Mouse (Mus musculus) spleen, adult 12 weeks (tissue): Measurements from ENCODE around the gene Gse1.
A peak's percentile ranks its signal among the peaks of the same experiment; 100 is the strongest.

ENCODE experiments used
- DNase-seq: peaks from one replicate; pipeline ENCODE4 v3.0.0; 2022; ENCODE audit warnings: low spot score

Gse1 gene

DNA sequence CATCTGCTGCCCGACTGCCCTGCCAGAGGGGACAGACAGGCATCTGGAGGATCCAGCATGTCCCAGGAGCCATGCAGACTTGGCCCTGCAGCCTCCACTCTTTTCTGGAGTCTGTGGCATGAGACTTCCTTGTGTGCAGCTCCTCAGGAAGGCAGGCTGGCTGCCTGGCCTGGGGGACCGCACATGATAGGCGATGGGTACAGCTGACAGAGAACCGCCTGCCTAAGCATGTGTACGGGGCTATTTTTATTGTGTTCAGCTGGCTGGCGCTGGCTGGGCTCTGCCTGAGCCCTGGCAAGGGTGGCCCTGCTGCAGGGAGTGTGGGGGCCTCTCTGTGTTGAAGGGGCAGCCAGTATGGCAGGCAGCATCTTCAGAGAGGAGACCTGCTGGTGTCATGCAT lies 256.2 kb downstream of the Gse1 start:
- DNase-seq: no peak

DNA sequence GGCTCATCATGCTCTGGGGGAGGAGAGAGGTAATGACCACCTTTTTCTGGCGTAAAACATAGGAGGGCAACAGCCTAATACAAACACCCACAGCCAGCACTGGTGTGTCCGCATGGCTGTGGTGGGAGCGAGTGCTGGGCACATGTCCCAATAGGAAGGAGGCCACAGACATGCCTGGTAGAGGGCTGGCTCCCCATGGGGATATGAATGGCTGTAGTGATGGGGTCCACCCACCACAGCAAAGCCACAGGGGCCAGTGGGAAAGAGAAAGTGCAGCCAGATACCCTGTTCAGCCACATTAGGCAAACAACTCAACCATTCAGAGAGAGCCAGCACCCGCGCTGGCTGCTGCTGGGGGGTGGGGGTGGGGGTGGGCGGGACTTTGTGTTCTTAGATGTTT lies 256.9 kb downstream of the Gse1 start:
- no peak for DNase-seq

DNA sequence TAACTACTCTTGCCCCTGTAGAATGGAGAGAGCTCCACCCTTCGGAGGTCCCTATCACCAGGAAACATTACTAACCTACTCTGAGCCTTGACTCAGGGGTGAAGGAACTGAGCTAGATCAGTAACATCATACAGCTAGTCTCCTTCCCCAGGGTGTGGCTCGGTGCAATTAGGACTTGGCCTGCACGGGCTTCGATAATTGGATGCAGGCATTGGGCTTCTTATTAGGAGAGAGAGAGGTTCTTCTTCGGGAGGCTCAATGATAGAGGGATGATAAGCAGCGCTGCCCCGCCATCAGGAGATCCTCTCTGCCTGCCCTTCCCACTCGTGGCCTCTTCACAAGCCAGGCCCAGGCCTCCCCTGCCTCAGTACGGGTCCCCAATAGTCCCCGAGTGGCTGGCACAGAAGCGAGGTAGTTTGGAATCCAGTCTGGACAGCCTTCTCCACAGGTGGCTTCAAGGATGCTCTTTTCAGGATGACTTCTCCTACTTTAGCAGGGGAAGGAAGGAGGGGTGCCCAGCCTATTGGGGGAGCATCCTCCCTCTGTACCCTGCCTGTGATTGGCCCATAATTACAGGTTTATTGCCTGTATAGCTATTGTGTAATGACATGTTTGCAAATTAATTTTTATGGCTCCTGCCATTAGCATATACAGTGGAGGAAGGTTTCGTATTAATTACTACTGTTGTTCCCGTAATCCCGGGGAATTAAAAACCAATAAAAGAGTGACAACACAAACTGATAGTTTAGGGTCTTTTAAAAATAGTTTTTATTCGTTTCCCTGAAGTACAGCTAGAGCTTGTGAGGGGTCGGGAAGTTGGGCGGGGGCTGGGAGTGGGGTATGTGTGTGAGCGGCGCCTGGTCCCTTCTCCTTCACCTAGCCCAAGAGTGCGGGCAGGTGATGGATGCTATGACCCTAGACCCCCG lies 257.6 kb downstream of the Gse1 start:
- DNase-seq: peak; percentile 56

DNA sequence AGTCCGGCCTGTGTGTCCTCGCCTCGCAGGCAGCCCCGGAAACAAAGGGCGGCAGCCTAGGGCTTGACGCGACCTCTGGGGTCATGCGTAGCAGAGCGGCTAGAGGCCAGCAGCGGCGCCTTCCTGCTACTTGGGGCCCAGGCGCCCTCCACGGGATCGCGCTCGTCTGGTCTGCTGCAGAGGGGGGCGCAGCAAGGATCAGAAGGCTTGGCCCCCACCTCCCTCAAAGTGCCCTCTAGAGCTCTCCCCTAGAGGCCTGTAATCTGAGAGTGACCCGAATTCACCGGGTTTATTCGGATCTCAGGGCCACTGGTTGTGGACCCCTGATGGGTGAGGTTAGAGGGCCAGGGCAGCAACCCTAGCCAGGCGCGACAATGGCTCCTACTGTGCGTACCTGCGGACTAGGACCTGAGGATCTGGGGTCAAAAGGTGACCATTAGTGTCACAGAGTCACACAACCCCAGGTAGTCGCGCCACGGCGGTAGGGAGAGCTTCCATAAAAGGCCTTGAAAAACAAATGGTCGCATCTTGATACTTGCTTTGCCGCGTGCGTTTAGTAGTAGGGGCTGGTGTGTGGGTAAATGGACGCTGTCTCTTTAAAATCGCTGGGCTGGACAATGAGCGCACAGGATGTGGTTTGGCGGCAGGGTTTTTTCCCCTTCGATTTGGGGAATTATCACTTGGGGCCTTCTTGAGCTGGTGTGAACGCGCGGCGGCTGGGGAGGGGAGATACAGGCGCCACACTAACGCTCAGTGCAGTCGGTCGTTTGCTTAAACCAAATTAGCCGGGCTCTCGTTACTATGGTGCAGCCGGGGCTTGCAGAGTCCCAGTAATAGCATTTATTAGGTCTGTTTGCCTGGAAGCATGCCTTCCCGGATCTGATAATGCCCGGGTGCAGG lies 258.5 kb downstream of the Gse1 start:
- DNase-seq: peak; percentile 72

DNA sequence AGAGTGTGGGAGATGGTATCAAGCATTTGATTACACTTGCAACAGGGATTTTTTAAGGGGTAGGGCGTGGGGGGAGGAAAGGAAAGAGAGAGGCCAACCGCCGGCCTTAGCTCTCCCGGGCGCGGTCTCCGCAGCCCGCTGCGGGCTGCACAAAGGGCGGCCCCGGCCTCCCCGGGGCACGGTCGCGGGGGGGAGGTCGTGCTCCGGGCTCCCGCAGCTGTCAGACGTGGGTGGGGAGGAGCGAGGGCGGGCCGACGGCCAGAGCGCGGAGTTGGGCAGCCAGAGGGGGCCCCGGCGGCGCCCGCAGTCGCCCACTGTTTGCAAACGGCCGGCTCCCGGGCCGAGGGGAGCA lies 259.1 kb downstream of the Gse1 start:
- DNase-seq: no peak

DNA sequence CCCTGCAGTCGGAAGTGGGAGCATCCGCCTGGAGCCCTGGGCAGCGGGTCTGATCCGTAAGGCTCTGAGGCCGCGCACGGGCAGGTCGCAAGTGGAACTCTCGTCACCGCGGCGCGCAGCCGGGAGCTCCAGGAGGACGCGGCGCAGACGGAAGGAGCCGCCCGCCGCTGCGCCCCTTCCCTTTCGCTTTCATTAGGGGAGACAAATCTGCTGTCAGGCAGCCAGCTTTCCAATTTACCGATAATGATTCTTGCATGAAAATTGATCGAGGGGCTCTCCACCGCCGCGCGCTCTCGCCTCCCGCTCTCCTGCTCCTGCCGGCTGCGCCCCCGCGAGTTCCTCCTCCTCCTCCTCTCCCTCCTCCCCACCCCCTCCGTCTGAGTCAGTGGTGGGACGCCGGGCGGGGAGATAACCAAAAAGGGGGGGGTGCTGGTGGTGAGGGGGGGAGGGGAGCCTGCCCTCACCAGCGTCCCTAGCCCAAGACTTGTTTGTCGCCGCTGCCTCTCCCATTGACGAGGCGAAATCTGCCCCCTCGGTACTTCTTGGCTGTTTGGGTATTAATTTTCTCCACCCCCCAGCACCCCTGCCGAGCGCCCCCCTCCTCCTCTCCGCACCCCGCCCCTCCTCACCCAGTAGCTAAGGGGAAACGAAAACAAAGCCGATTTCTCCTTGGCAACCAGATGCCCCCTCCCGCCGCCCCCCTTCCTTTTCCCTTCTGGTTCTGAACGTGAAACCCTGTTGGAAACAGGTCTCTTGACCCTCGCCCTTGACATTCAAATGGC lies 259.7 kb downstream of the Gse1 start:
- peak; percentile 66 for DNase-seq

DNA sequence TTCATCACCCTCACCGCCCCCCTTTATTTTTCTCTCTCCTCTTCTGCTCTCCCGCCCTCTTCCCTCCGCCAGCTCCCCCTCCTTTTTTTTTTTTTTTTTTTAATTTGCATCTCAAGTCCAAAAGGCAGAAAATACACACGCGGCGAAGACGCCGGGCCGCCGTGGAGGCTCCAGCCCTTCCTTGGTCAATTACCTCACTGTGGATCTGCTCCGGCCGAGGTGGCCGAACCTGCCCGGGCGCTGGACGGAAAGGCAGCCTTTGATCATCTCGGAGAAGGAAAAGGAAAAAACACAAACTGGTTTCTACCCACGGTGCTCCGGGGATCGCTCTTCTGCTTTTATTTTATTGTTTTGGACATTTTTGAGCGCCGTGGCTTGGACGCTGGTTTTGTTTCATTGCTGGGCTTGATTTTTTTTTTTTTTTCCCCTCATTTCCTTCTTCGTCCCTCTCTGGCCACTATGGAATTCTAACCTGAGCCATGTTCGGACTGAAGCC lies 260.4 kb downstream of the Gse1 start:
- DNase-seq: no peak

DNA sequence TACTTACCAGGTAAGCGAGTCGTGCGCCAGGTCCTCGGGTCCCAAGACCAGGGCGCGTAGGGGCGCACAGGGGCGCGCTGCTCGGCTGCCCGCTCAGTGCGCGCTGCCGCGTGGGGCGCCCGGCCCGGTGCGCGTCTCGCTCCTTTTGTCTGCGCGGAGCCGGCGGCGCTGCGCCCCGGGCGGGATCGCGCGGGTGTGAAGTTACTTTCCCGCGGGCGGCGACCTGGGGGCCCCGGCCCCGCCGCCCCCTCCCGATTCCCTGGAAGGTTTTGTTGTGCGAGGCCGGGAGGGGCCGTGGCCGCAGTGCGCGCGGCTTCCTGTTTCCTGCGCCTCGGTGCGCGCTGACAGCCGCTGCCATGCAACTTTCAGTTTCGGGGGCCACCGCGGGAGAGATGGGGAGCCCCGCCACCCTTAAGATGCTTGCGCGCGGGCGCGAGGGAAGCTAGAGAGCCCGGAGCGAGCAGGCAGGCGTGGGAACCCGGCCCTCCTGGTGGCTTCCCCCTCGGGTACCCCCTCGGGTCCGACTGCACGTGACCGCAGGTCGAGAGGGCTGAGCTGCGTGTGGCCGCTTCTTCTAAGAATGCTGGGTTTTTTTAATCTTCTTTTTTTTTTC lies 261.0 kb downstream of the Gse1 start:
- DNase-seq: peak; percentile 72

DNA sequence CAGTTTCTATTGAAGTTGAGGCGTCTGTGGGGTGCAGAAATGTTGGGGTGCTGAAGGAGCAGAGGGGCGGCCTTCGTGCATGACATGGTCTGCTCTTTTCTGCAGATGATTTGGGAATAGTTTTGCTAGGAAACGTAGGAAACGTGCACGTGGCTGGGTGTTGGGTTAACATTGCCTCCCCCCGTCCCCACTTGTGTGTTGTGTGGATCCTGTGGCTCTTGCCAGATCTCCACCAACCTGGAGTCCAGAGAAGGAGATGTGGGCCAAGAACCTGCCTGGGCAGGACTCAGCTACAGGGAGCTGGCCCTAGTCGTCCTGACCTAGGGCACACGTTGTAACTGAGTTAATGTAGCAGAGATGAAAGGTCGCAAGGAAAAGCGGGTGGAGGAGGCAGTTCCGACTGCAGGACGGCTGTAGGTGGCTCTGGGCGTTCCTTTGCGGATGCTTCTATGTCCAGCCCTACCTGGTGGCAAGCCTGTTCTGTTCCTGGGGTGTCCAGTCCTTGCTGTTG lies 261.6 kb downstream of the Gse1 start:
- DNase-seq: no peak

DNA sequence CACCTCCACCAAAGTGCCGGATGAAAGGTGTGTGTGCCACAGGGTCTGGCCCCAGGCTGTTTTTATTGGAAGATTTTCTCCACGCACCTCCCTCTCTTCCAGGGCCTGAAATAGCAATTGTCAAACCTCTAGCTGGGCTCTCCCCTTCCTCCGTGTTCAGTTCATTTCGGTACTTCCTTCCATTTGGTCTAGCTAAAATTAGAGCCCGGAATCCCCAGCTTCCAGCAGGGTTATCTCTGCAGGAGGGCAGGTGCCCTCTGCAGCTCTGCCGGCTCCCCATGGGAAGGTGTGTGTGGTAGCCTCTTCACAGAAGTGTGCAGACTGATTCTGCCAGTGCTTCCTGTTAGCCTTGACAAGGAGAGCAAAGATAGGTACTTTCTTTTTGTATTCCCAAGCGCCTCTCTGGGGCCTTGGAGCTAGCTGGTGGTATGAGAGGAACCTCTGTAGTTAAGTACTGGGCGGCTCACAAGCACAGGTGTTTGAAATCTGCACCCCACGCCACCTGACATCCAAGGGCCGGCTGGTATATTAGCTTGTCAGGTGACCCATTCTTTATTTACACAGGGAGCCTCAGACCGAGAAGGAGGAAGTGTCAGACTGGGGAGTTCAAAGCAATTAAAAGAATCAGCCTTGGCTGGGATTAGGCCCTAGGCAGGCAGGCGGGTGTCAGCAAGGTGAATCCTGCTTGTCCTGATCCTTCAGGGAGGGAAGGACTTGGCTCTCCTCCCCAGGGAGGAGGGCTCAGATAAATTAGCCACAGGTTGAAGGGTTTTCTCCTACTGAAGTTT lies 262.3 kb downstream of the Gse1 start:
- DNase-seq: no peak

DNA sequence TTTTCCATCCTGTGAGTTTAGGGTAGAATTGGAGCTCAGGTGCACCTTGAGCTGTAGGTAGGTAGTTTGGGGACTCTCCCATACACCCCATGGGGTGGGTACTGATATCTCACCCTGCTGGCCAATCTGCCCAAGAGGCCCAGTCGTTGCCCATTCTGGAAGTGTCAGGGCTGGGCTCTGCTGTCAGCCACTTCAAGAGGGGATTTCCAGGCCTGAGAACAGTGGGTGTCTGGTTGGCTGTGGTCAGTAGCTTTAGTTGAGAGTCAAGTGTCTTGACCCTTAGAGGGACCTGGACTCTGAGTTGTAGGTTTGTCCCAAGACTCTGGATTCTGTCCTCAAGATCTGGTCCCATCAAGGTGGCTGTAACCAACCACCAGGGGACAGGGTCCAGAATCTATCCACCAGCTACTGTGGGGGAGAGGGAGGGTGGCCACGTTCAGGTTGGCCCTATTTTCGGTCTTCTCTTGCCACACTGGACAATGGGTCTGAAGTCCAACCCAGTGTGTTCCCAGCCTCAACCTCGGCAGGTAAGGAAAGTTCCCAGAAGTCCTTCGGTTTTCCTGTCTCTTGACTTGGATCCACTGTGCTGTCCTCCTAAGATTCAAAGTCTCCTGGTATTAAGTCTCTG lies 263.0 kb downstream of the Gse1 start:
- no peak for DNase-seq

DNA sequence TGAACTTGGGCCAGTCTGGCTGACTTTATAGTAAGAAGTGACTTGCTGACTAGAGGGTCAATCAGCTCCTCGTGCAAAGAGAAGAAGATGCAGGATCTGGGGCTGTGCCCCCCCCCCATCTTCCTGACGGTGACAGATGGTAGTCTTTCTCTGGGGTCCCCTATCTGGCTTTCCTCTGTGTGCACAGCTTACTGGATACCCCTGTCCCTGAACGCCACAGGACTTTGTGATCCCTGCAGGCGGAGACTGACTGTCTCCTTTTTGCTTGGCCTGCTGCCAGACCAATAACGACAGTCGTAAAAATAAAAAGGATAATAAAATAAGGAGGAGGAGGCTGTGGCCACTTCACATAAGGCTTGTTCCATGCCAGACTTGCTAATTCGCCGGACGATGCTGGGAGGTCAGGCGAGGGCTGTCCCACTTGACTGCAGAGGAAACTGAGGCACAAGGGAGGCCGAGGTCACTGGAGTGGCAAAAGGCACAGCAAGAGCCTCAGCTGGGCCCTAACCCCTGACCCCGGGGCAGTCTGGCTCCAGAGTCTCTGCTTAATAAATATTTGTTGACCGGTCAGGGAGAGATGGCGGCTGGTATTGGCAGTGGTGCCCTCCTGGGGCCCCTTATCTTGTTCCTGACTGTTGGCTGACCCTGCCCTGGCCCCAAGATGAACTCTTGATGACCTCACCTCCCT lies 264.1 kb downstream of the Gse1 start:
- no peak for DNase-seq

DNA sequence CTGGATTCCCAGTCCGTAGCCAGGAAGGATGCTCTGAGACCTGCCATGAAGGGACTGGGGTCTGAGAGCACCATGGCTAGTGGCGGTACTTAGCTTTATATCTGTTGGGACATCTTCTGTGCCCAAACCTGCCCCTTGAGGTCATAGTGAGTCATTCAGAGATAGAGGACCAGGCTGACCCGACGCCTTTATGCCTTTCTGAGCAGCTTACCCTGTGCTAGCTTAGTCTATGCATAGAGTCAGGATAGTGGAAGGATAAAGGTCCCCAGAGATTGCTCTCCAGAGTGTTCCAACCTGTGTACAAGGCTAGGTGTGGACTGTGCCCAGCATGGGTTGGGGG lies 264.6 kb downstream of the Gse1 start:
- DNase-seq: no peak

DNA sequence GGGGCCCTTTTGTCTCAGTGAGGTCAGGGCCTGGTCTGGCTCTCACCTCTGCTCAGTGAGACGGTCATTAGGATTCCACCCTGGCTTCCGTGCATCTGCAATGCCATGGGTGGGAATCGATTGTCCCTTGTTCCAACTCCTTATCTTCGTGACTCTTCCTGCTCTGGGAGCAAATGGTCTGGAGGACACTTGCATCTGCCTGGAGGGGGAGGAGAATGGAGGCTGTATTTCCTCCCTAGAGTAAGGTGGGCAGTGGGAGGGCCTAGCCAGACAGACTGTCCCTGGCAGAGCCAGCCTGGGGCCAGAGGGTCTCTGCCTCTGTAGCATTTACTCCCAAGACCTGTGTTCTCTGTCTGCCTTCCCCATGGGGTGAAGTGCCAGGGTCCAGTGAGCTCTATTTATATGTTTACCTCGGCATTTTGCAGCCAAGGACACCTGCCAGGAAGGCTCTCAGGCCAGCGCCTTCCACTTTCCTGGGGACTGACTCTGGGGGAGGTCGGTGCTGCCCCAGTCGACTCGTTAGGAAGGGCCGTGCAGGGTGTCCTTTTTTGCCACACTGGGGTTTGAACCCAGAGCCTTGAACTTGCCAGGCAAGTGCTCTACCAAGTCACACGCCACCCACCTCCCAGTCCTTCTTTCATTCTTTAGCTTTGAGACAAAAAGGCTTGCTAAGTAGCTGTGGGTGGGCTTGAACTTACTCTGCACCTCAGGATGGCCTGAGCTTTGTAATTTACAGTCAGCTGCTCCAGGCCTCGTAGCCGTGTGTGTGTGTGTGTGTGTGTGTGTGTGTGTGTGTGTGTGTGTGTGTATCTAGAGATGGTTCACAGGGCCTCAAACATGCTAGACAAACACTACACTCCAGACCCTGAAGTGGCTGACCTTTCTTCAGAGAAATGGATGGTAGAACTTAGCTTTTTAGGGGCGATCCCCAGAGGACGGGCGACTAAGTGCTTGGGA lies 265.5 kb downstream of the Gse1 start:
- DNase-seq: no peak

DNA sequence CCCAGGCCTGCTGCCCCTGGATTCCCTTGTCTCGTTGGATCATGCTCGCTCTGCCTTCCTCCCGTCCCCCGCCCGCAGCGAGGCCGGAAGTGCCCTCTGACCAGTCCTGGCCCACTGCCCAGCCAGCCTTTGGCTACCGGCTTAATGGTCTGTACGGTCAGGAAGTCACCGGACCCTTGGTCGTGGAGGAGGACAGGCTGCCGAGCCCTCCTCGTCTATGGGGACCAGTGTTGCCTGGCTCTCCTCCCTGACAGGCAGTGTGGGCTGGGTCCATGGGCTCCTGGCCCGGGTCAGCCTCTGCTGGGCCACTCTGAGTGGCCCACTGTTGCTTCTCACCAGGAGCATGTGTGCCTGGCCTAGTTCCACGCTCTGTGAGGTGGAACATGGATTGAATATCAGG lies 266.6 kb downstream of the Gse1 start:
- DNase-seq: no peak

DNA sequence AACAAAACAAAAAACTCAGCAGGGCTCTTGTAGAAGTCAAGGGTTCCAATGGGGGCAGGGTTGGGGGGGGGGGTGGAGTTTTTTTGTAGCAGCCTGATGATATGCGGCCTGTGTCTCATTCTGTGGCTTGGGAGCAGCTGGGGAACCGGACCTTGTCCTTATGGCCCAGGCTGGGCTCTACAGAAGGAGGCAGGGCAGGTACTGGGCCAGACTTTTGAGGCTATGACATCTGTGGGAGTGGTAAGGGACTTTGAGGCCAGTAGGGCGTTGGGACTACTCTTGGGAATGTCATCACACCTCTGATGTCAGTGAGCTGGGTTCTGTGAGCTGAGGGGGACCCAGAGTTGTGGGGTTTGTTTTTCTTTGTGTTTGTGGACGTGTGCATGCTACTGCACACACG lies 267.2 kb downstream of the Gse1 start:
- no peak for DNase-seq

DNA sequence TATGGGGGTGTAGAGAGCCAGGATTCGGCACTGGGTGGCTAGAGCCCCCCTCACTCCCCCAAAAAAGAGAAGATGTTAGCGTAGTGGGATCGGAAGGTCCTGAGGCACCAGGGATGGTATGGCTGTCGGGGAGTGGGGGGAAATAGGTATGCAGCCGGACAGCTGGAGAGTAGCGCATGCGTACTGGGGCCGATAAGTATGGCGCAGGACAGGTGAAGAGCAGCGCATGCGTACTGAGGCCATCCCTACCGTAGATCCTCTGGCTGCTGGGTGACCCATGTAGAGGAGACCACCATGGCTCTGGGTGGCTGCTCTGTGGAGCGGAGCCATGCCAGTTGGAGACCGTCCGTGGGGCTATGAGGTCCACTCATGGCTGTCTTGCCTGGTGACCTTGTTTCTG lies 268.2 kb downstream of the Gse1 start:
- DNase-seq: no peak

DNA sequence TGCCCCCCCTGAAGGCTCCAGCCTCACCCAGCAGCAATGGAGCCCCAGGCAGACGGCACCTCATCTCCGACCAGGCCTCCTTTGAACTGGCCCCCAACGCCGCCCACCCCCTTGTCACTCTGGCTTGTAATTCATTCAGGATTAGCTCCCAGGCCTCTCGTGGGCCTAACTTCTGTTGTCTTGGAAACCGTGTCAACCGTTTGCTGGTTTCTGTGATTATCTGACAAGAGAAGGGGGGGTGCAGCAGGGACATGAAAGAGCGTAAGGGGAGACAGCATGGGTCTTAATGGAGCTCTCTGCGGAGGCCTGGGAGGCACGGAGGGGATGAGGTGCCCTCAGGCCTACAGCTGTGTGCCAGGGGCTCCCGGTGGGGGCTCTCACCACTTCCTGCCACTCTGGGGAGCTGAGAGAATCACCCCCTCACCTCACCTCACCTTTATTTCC lies 269.3 kb downstream of the Gse1 start:
- no peak for DNase-seq
